Mouse (Mus musculus) hindbrain, postnatal 0 days (tissue): Measurements from ENCODE around the gene Lemd1. TPM values are rescaled to one million over a fixed set of nuclear protein-coding genes. Genes with fewer than 3 reads are reported as not detected.

Source experiments
- ATAC-seq: fragments of 200-750 bp; cut with Nextera tagmentation; 2 replicates; pipeline ENCODE4 v1.8.0; 2017; ENCODE audit warnings: mild to moderate bottlenecking, moderate TSS enrichment, moderate library complexity
- DNase-seq: peaks from one replicate; pipeline ENCODE4 v3.0.0-alpha.2; 2015; ENCODE audit warnings: low spot score
- H3K27ac ChIP-seq: fragments of 300-500 bp; sonication (generic); 2 replicates; pipeline ENCODE4 v1.5.1; 2014; ENCODE audit warnings: mild to moderate bottlenecking
- H3K27me3 ChIP-seq: fragments of 300-500 bp; sonication (generic); 2 replicates; pipeline ENCODE4 v1.6.1; 2014; ENCODE audit warnings: low read length, mixed read lengths; ENCODE audit not compliant: insufficient read depth
- H3K36me3 ChIP-seq: fragments of 300-500 bp; sonication (generic); 2 replicates; pipeline ENCODE4 v1.6.1; 2014; ENCODE audit warnings: low read length, mixed read lengths; ENCODE audit not compliant: insufficient read depth
- H3K4me1 ChIP-seq: fragments of 300-500 bp; sonication (generic); 2 replicates; pipeline ENCODE4 v1.6.1; 2014; ENCODE audit warnings: antibody characterized with exemption, low read length, mixed read lengths; ENCODE audit not compliant: insufficient read depth
- H3K4me2 ChIP-seq: fragments of 300-500 bp; sonication (generic); 2 replicates; pipeline ENCODE4 v1.6.1; 2014; ENCODE audit warnings: low read depth, mild to moderate bottlenecking, low read length, moderate library complexity, mixed read lengths
- H3K4me3 ChIP-seq: fragments of 300-500 bp; sonication (generic); 2 replicates; pipeline ENCODE4 v1.5.1; 2014; ENCODE audit warnings: low read length
- H3K9ac ChIP-seq: fragments of 300-500 bp; sonication (generic); replicated peaks from 2 replicates; pipeline ENCODE4 v1.6.1; 2014; ENCODE audit warnings: mild to moderate bottlenecking, low read length, moderate library complexity, mixed read lengths
- H3K9me3 ChIP-seq: fragments of 300-500 bp; sonication (generic); 2 replicates; pipeline ENCODE4 v1.6.1; 2016; ENCODE audit warnings: low read length, mixed read lengths
- CTCF ChIP-seq: IDR thresholded peaks from 2 replicates; pipeline ENCODE4 v1.5.1; 2016; ENCODE audit warnings: antibody characterized with exemption, control low read depth, low read depth
- WGBS: fragments of 180-500 bp; shearing (Covaris S2); extraction: QIAGEN DNeasy Blood & Tissue Kit; methylation state at CpG from one replicate; pipeline ENCODE4 v1.1.7; 2014; 5-methylcytosine and 5-hydroxymethylcytosine counted together
- microRNA counts: library from miRNA; unstranded; fragments of <30 nt; microRNA quantifications from one replicate; lab custom pipeline; 2015
- microRNA-seq, 2 experiments: library from miRNA; unstranded; fragments of <30 nt; microRNA quantifications; one replicate each; pipeline ENCODE4; 2016
- polyA plus RNA-seq: library from polyadenylated mRNA; unstranded; fragments of >200 nt; fragmentation: Nextera tagmentation; extraction: Ambion mirVana; gene quantifications from 2 replicates; pipeline ENCODE4 v1.2.1, GENCODE M21; 2015
- total RNA-seq: library from RNA; depleted of rRNA; stranded (reverse); fragments of >200 nt; gene quantifications from 2 replicates; pipeline ENCODE4 v1.2.3, GENCODE M21; 2014; rRNA removed

The Lemd1 gene
- total and polyA plus RNA-seq, 2 experiments from 2014 or later, result 9.0 to 10.9 TPM

- H3K4me3 ChIP-seq, result no peak overlapping the region
- DNase-seq, result no peak
- no peaks in the 10 kb centered on the region for H3K4me1 ChIP-seq
- no peak for TF ChIP-seq CTCF
- H3K27ac ChIP-seq, result no peak overlapping the region
- no peak for ATAC-seq
- no peaks in the 10 kb centered on the region for H3K36me3 ChIP-seq
- H3K4me2 ChIP-seq, result no peak overlapping the region
- WGBS, result 29% methylated on average over 4 of the region's 4 CpGs
- H3K9ac ChIP-seq, result no peak overlapping the region
- peaks cover 3% of the 10 kb centered on the region; the same call in 1 of the 2 replicates for H3K27me3 ChIP-seq
- no peaks in the 10 kb centered on the region for H3K9me3 ChIP-seq
Observed at GRCm38 (mm10) chr1:132306808-132307207, 115.6 kb downstream of the Lemd1 start.

- Histone ChIP-seq H3K4me3 (no peak overlapping the region), H3K27me3 (peaks cover 3% of the 10 kb centered on the region; the same call in 1 of the 2 replicates), H3K9ac (no peak overlapping the region), H3K36me3 (no peaks in the 10 kb centered on the region), H3K4me1 (no peaks in the 10 kb centered on the region), H3K9me3 (no peaks in the 10 kb centered on the region), H3K27ac (no peak overlapping the region), H3K4me2 (no peak overlapping the region)
- WGBS, result 79% methylated on average over 6 of the region's 6 CpGs
- DNase-seq, result no peak
- no peak for TF ChIP-seq CTCF
- ATAC-seq, result no peak
Observed at GRCm38 (mm10) chr1:132307962-132308361, 116.7 kb downstream of the Lemd1 start.

- no peaks in the 10 kb centered on the region for H3K9me3 ChIP-seq
- H3K27ac ChIP-seq, result no peak overlapping the region
- no peak for ATAC-seq
- H3K4me2 ChIP-seq, result no peak overlapping the region
- WGBS, result 86% methylated on average over 7 of the region's 7 CpGs
- no peaks in the 10 kb centered on the region for H3K36me3 ChIP-seq
- peaks cover 3% of the 10 kb centered on the region; the same call in 1 of the 2 replicates for H3K27me3 ChIP-seq
- no peak overlapping the region for H3K9ac ChIP-seq
- H3K4me3 ChIP-seq, result no peak overlapping the region
- TF ChIP-seq CTCF, result no peak
- H3K4me1 ChIP-seq, result no peaks in the 10 kb centered on the region
- DNase-seq, result no peak
Observed at GRCm38 (mm10) chr1:132308674-132309073, 117.4 kb downstream of the Lemd1 start.

MicroRNAs encoded within 50 kb of the gene (microRNA counts, 519-probe panel; counts per million panel counts)
- 4,068 counts per million, percentile 72 among the panel's probes with 10 or more counts for microRNA mmu-miR-135b (lab: Ali Mortazavi, UCI)

Small RNA genes within 50 kb of the gene (microRNA-seq; reads per million reads assigned to microRNA genes)
- 7,666 to 11,608 reads per million in 2 experiments for gene Mir135b

Other genes with a start within 250 kb of the Lemd1 start
- 1.3 and 2.0 TPM in 2 replicates for gene Slc45a3, start 228.5 kb upstream of the Lemd1 start, total RNA-seq
- 0.28 and 0.37 TPM in 2 replicates for gene Slc45a3, start 228.5 kb upstream of the Lemd1 start, polyA plus RNA-seq
- 18.8 and 22.4 TPM in 2 replicates for gene Elk4, start 183.8 kb upstream of the Lemd1 start, total RNA-seq
- gene Elk4, start 183.8 kb upstream of the Lemd1 start, polyA plus RNA-seq, result 8.0 and 8.2 TPM in 2 replicates
- 5.8 and 10.2 TPM in 2 replicates for gene Mfsd4a, start 123.4 kb upstream of the Lemd1 start, total RNA-seq
- 8.4 and 9.1 TPM in 2 replicates for gene Mfsd4a, start 123.4 kb upstream of the Lemd1 start, polyA plus RNA-seq
- 2.7 and 4.1 TPM in 2 replicates for gene Cdk18, start 51.7 kb upstream of the Lemd1 start, total RNA-seq
- gene Cdk18, start 51.7 kb upstream of the Lemd1 start, polyA plus RNA-seq, result 1.0 and 1.6 TPM in 2 replicates
- gene AC124108.1, start within 50 bp of the Lemd1 start, total RNA-seq, result 2.0 and 4.8 TPM in 2 replicates
- 0.50 and 0.70 TPM in 2 replicates for gene AC124108.1, start within 50 bp of the Lemd1 start, polyA plus RNA-seq
- not detected in 2 replicates for gene Gm10188, start 38.3 kb downstream of the Lemd1 start, total RNA-seq
- 0.28 TPM in 1 of 2 replicates, not detected in the other for gene Gm10188, start 38.3 kb downstream of the Lemd1 start, polyA plus RNA-seq
- gene Klhdc8a, start 107.2 kb downstream of the Lemd1 start, total RNA-seq, result 23.0 and 26.0 TPM in 2 replicates
- 11.2 and 11.7 TPM in 2 replicates for gene Klhdc8a, start 107.2 kb downstream of the Lemd1 start, polyA plus RNA-seq
- gene Nuak2, start 124.7 kb downstream of the Lemd1 start, total RNA-seq, result 6.2 and 7.7 TPM in 2 replicates
- gene Nuak2, start 124.7 kb downstream of the Lemd1 start, polyA plus RNA-seq, result 7.4 and 7.9 TPM in 2 replicates
- 138 and 151 TPM in 2 replicates for gene Tmcc2, start 199.8 kb downstream of the Lemd1 start, total RNA-seq
- gene Tmcc2, start 199.8 kb downstream of the Lemd1 start, polyA plus RNA-seq, result 33.5 and 34.0 TPM in 2 replicates
- gene Dstyk, start 226.1 kb downstream of the Lemd1 start, total RNA-seq, result 21.3 and 31.8 TPM in 2 replicates
- gene Dstyk, start 226.1 kb downstream of the Lemd1 start, polyA plus RNA-seq, result 5.7 and 6.2 TPM in 2 replicates